Mouse (Mus musculus) heart, embryonic 14.5 days (tissue): Measurements from ENCODE around the gene Slc51b. TPM values are rescaled to one million over a fixed set of nuclear protein-coding genes. Genes with fewer than 3 reads are reported as not detected.
A peak's percentile ranks its signal among the peaks of the same experiment; 100 is the strongest.

ENCODE experiments used
- ATAC-seq: fragments of 200-750 bp; cut with Nextera tagmentation; 2 replicates; pipeline ENCODE4 v1.8.0; 2017; ENCODE audit warnings: low read depth, moderate TSS enrichment; ENCODE audit not compliant: insufficient number of reproducible peaks, insufficient read depth, low FRiP score
- H3K27ac ChIP-seq, 2 experiments: fragments of 200-500 bp in 1 of 2; fragments of 300-500 bp in 1 of 2; sonication (generic) in 1 of 2; replicated peaks in 1 of 2; 2 replicates each; pipeline ENCODE4 v1.5.1; 2012 to 2014; ENCODE audit warnings: low read depth in 2 of 2, low read length in 2 of 2, control low read depth in 1 of 2, mild to moderate bottlenecking in 1 of 2, mixed read lengths in 1 of 2; ENCODE audit not compliant: control insufficient read depth in 1 of 2, insufficient read depth in 1 of 2
- H3K27me3 ChIP-seq: fragments of 300-500 bp; sonication (generic); 2 replicates; pipeline ENCODE4 v1.6.1; 2014; ENCODE audit warnings: mild to moderate bottlenecking, low read length, control low read depth; ENCODE audit not compliant: control insufficient read depth, insufficient read depth
- H3K36me3 ChIP-seq: fragments of 300-500 bp; sonication (generic); 2 replicates; pipeline ENCODE4 v1.6.1; 2014; ENCODE audit warnings: mild to moderate bottlenecking, control low read depth, low read length, mixed read lengths; ENCODE audit not compliant: control insufficient read depth, insufficient read depth
- H3K4me1 ChIP-seq, 2 experiments: fragments of 200-500 bp in 1 of 2; fragments of 300-500 bp in 1 of 2; sonication (generic) in 1 of 2; 2 replicates each; pipeline ENCODE4 v1.6.1; 2012 to 2014; ENCODE audit warnings: low read length in 2 of 2, control low read depth in 1 of 2, mixed read lengths in 1 of 2; ENCODE audit not compliant: control insufficient read depth in 2 of 2, insufficient read depth in 2 of 2
- H3K4me2 ChIP-seq: fragments of 300-500 bp; sonication (generic); 2 replicates; pipeline ENCODE4 v1.6.1; 2014; ENCODE audit warnings: mild to moderate bottlenecking, low read length
- H3K4me3 ChIP-seq, 2 experiments: fragments of 200-500 bp in 1 of 2; fragments of 300-500 bp in 1 of 2; sonication (generic) in 1 of 2; 2 replicates each; pipeline ENCODE4 v1.5.1; 2012 to 2014; ENCODE audit warnings: low read length in 2 of 2, mild to moderate bottlenecking in 2 of 2, control low read depth in 1 of 2, low read depth in 1 of 2, moderate library complexity in 1 of 2; ENCODE audit not compliant: control insufficient read depth in 1 of 2, insufficient read depth in 1 of 2
- H3K9ac ChIP-seq: fragments of 300-500 bp; sonication (generic); 2 replicates; pipeline ENCODE4 v1.6.1; 2014; ENCODE audit warnings: mild to moderate bottlenecking, low read length
- H3K9me3 ChIP-seq: fragments of 300-500 bp; sonication (generic); 2 replicates; pipeline ENCODE4 v1.6.1; 2016; ENCODE audit warnings: low read length, control low read depth; ENCODE audit not compliant: control insufficient read depth
- WGBS: fragments of 180-500 bp; shearing (Covaris S2); extraction: QIAGEN DNeasy Blood & Tissue Kit; methylation state at CpG from one replicate; pipeline ENCODE4 v1.1.7; 2014; 5-methylcytosine and 5-hydroxymethylcytosine counted together
- polyA plus RNA-seq: library from polyadenylated mRNA; unstranded; fragments of >200 nt; fragmentation: Nextera tagmentation; extraction: Ambion mirVana; gene quantifications from 2 replicates; pipeline ENCODE4 v1.2.1, GENCODE M21; 2014

Gene Slc51b
- polyA plus RNA-seq, 1 experiment from 2014 or later: not detected

GRCm38 (mm10) chr9:65458975-65459374 lies 36.2 kb upstream of the Slc51b start:
- no peak overlapping the region for H3K4me3 ChIP-seq
- H3K4me1 ChIP-seq: peaks cover 6 to 9% of the 10 kb centered on the region in 2 experiments
- no peak for ATAC-seq
- H3K9ac ChIP-seq: no peak overlapping the region
- H3K4me2 ChIP-seq: no peak overlapping the region
- no peak overlapping the region for H3K27ac ChIP-seq
- H3K27me3 ChIP-seq: no peaks in the 10 kb centered on the region
- WGBS: 86% methylated on average over 2 of the region's 2 CpGs
- H3K9me3 ChIP-seq: no peaks in the 10 kb centered on the region
- H3K36me3 ChIP-seq: no peaks in the 10 kb centered on the region; the same call in 1 of the 2 replicates

- Histone ChIP-seq H3K4me2 (no peak overlapping the region), H3K9me3 (no peaks in the 10 kb centered on the region), H3K27me3 (no peaks in the 10 kb centered on the region), H3K27ac (no peak overlapping the region), H3K4me1 (no peaks in the 10 kb centered on the region), H3K9ac (no peak overlapping the region), H3K4me3 (no peak overlapping the region), H3K36me3 (peaks cover 88% of the 10 kb centered on the region)
- WGBS: 84% methylated on average over 6 of the region's 6 CpGs
- no peak for ATAC-seq
These were observed 25.2 kb upstream of the Slc51b start for GRCm38 (mm10) chr9:65447951-65448350.

GRCm38 (mm10) chr9:65444692-65445091 lies 21.9 kb upstream of the Slc51b start:
- 88% methylated on average over 4 of the region's 4 CpGs for whole genome bisulfite sequencing
- Histone ChIP-seq H3K27me3 (no peaks in the 10 kb centered on the region), H3K4me3 (no peak overlapping the region), H3K27ac (no peak overlapping the region), H3K4me1 (no peaks in the 10 kb centered on the region), H3K36me3 (peaks cover 84% of the 10 kb centered on the region), H3K9me3 (no peaks in the 10 kb centered on the region), H3K9ac (no peak overlapping the region), H3K4me2 (no peak overlapping the region)
- ATAC-seq: no peak

- Histone ChIP-seq H3K27me3 (no peaks in the 10 kb centered on the region), H3K4me2 (peak within 1 kb of the TSS; percentile 66), H3K4me3 (peak within 1 kb of the TSS; percentile 88 to 96), H3K27ac (no peak within 1 kb of the TSS), H3K4me1 (peaks cover 2 to 5% of the 10 kb centered on the region in 2 experiments; a peak in 2 of 4 replicates), H3K9ac (peak within 1 kb of the TSS; percentile 84), H3K9me3 (no peaks in the 10 kb centered on the region), H3K36me3 (peaks cover 7% of the 10 kb centered on the region)
- under 1% methylated on average over 54 of the region's 54 CpGs for WGBS
- peak; percentile 91 for ATAC-seq
These were observed 13.0 kb upstream of the Slc51b start, which contains the start of gene Mtfmt for GRCm38 (mm10) chr9:65435671-65436301. Gene Mtfmt, plus strand, starts transcription at chr9:65435782.

GRCm38 (mm10) chr9:65435211-65435610 lies 12.5 kb upstream of the Slc51b start:
- WGBS: 61% methylated on average over 4 of the region's 4 CpGs
- peak overlapping the region in 1 of 2 experiments; percentile 88; a peak in 1 of 4 replicates for H3K4me3 ChIP-seq
- H3K9me3 ChIP-seq: no peaks in the 10 kb centered on the region
- no peak overlapping the region for H3K27ac ChIP-seq
- no peak overlapping the region for H3K4me2 ChIP-seq
- peaks cover 1% of the 10 kb centered on the region for H3K36me3 ChIP-seq
- no peak for ATAC-seq
- peaks cover 2 to 5% of the 10 kb centered on the region in 2 experiments; a peak in 2 of 4 replicates for H3K4me1 ChIP-seq
- H3K9ac ChIP-seq: no peak overlapping the region
- H3K27me3 ChIP-seq: no peaks in the 10 kb centered on the region

- Histone ChIP-seq H3K27ac (no peak overlapping the region), H3K9me3 (no peaks in the 10 kb centered on the region), H3K4me3 (no peak overlapping the region), H3K27me3 (no peaks in the 10 kb centered on the region), H3K4me1 (peaks cover 2 to 5% of the 10 kb centered on the region in 2 experiments; a peak in 2 of 4 replicates), H3K4me2 (no peak overlapping the region), H3K36me3 (no peaks in the 10 kb centered on the region), H3K9ac (no peak overlapping the region)
- 66% methylated on average over 5 of the region's 5 CpGs for WGBS
- ATAC-seq: no peak
These were observed 11.4 kb upstream of the Slc51b start for GRCm38 (mm10) chr9:65434140-65434539.

- Histone ChIP-seq H3K4me1 (peaks cover 2 to 5% of the 10 kb centered on the region in 2 experiments; a peak in 2 of 4 replicates), H3K4me2 (no peak overlapping the region), H3K36me3 (no peaks in the 10 kb centered on the region), H3K4me3 (no peak overlapping the region), H3K9ac (no peak overlapping the region), H3K27me3 (no peaks in the 10 kb centered on the region), H3K9me3 (no peaks in the 10 kb centered on the region), H3K27ac (no peak overlapping the region)
- WGBS: 1% methylated on average over 3 of the region's 3 CpGs
- ATAC-seq: no peak
These were observed 9.5 kb upstream of the Slc51b start for GRCm38 (mm10) chr9:65432236-65432635.

- 84% methylated on average over 5 of the region's 5 CpGs for WGBS
- no peaks in the 10 kb centered on the region for H3K9me3 ChIP-seq
- no peak overlapping the region for H3K4me2 ChIP-seq
- no peak for ATAC-seq
- H3K4me3 ChIP-seq: no peak overlapping the region
- no peaks in the 10 kb centered on the region for H3K27me3 ChIP-seq
- H3K36me3 ChIP-seq: no peaks in the 10 kb centered on the region
- no peak overlapping the region for H3K9ac ChIP-seq
- H3K4me1 ChIP-seq: no peaks in the 10 kb centered on the region
- no peak overlapping the region for H3K27ac ChIP-seq
These were observed 8.2 kb upstream of the Slc51b start for GRCm38 (mm10) chr9:65430921-65431320.
